Mouse (Mus musculus) forebrain, embryonic 12.5 days (tissue): Measurements from ENCODE around the gene Fam19a2. TPM values are rescaled to one million over a fixed set of nuclear protein-coding genes. Genes with fewer than 3 reads are reported as not detected.

ENCODE experiments used
- ATAC-seq: fragments of 200-750 bp; cut with Nextera tagmentation; 2 replicates; pipeline ENCODE4 v1.8.0; 2017; ENCODE audit warnings: moderate TSS enrichment; ENCODE audit not compliant: low FRiP score
- H3K27ac ChIP-seq: fragments of 300-500 bp; sonication (generic); 2 replicates; pipeline ENCODE4 v1.5.1; 2016; ENCODE audit warnings: mild to moderate bottlenecking
- H3K27me3 ChIP-seq: fragments of 300-500 bp; sonication (generic); 2 replicates; pipeline ENCODE4 v1.6.1; 2016; ENCODE audit warnings: mild to moderate bottlenecking
- H3K36me3 ChIP-seq: fragments of 300-500 bp; sonication (generic); replicated peaks from 2 replicates; pipeline ENCODE4 v1.6.1; 2016; ENCODE audit warnings: mild to moderate bottlenecking
- H3K4me1 ChIP-seq: fragments of 300-500 bp; sonication (generic); 2 replicates; pipeline ENCODE4 v1.6.1; 2016
- H3K4me2 ChIP-seq: fragments of 300-500 bp; sonication (generic); 2 replicates; pipeline ENCODE4 v1.6.1; 2016; ENCODE audit warnings: mild to moderate bottlenecking, moderate library complexity
- H3K4me3 ChIP-seq: fragments of 300-500 bp; sonication (generic); replicated peaks from 2 replicates; pipeline ENCODE4 v1.5.1; 2016; ENCODE audit warnings: mild to moderate bottlenecking
- H3K9ac ChIP-seq: fragments of 300-500 bp; sonication (generic); 2 replicates; pipeline ENCODE4 v1.6.1; 2016; ENCODE audit warnings: mild to moderate bottlenecking
- H3K9me3 ChIP-seq: fragments of 300-500 bp; sonication (generic); 2 replicates; pipeline ENCODE4 v1.6.1; 2016
- WGBS: fragments of 180-500 bp; shearing (Covaris S2); methylation state at CpG from one replicate; pipeline ENCODE4 v1.1.7; 2016; 5-methylcytosine and 5-hydroxymethylcytosine counted together
- polyA plus RNA-seq: library from polyadenylated mRNA; unstranded; fragments of >200 nt; fragmentation: Nextera tagmentation; extraction: Ambion mirVana; gene quantifications from 2 replicates; pipeline ENCODE4 v1.2.1, GENCODE M21; 2016

Fam19a2 gene
- polyA plus RNA-seq, 1 experiment from 2014 or later = 10.2 TPM

GRCm38 (mm10) chr10:123595043-123595442, 331.2 kb downstream of the Fam19a2 start:
- no peak overlapping the region for H3K27ac ChIP-seq

GRCm38 (mm10) chr10:123597059-123597458, 333.3 kb downstream of the Fam19a2 start:
- H3K36me3 ChIP-seq = no peaks in the 10 kb centered on the region
- no peaks in the 10 kb centered on the region for H3K4me1 ChIP-seq
- peak; percentile 49; the same call in 1 of the 2 replicates for ATAC-seq
- H3K27ac ChIP-seq = no peak overlapping the region
- no peaks in the 10 kb centered on the region for H3K9me3 ChIP-seq
- no peaks in the 10 kb centered on the region for H3K27me3 ChIP-seq
- no peak overlapping the region for H3K4me3 ChIP-seq
- H3K9ac ChIP-seq = no peak overlapping the region
- 52% methylated on average over 3 of the region's 3 CpGs for WGBS
- H3K4me2 ChIP-seq = no peak overlapping the region

More at GRCm38 (mm10) chr10:123595043-123595442, 331.2 kb downstream of the Fam19a2 start:
- no peak overlapping the region for H3K4me3 ChIP-seq
- H3K9ac ChIP-seq = no peak overlapping the region
- no peaks in the 10 kb centered on the region for H3K9me3 ChIP-seq
- H3K4me2 ChIP-seq = no peak overlapping the region
- no peak for ATAC-seq
- no peaks in the 10 kb centered on the region for H3K36me3 ChIP-seq
- no peaks in the 10 kb centered on the region for H3K27me3 ChIP-seq
- no peaks in the 10 kb centered on the region for H3K4me1 ChIP-seq

- Histone ChIP-seq H3K4me3 (no peak overlapping the region), H3K27me3 (no peaks in the 10 kb centered on the region), H3K4me2 (no peak overlapping the region), H3K9ac (no peak overlapping the region), H3K9me3 (no peaks in the 10 kb centered on the region), H3K27ac (no peak overlapping the region), H3K4me1 (no peaks in the 10 kb centered on the region), H3K36me3 (no peaks in the 10 kb centered on the region)
- ATAC-seq = no peak
- WGBS = 13% methylated on average over 2 of the region's 2 CpGs
Observed at GRCm38 (mm10) chr10:123605671-123606070, 341.9 kb downstream of the Fam19a2 start.

GRCm38 (mm10) chr10:123626691-123627090, 362.9 kb downstream of the Fam19a2 start:
- Histone ChIP-seq H3K36me3 (no peaks in the 10 kb centered on the region), H3K27ac (no peak overlapping the region), H3K9ac (no peak overlapping the region), H3K4me3 (no peak overlapping the region), H3K9me3 (no peaks in the 10 kb centered on the region), H3K4me2 (no peak overlapping the region), H3K27me3 (no peaks in the 10 kb centered on the region), H3K4me1 (no peaks in the 10 kb centered on the region)
- 93% methylated on average over 2 of the region's 2 CpGs for WGBS
- no peak for ATAC-seq

GRCm38 (mm10) chr10:123629248-123629744, 365.5 kb downstream of the Fam19a2 start:
- Histone ChIP-seq H3K9ac (no peak overlapping the region), H3K4me1 (no peaks in the 10 kb centered on the region), H3K4me2 (no peak overlapping the region), H3K4me3 (no peak overlapping the region), H3K36me3 (no peaks in the 10 kb centered on the region), H3K27me3 (no peaks in the 10 kb centered on the region), H3K9me3 (no peaks in the 10 kb centered on the region), H3K27ac (no peak overlapping the region)
- ATAC-seq = peak; percentile 57; the same call in 1 of the 2 replicates
- WGBS = 67% methylated on average over 5 of the region's 5 CpGs

- Histone ChIP-seq H3K27me3 (no peaks in the 10 kb centered on the region), H3K4me3 (no peak overlapping the region), H3K27ac (no peak overlapping the region), H3K9me3 (no peaks in the 10 kb centered on the region), H3K4me1 (no peaks in the 10 kb centered on the region), H3K4me2 (no peak overlapping the region), H3K9ac (no peak overlapping the region), H3K36me3 (no peaks in the 10 kb centered on the region)
- 82% methylated on average over 5 of the region's 5 CpGs for WGBS
- no peak for ATAC-seq
Observed at GRCm38 (mm10) chr10:123632029-123632428, 368.2 kb downstream of the Fam19a2 start.

- Histone ChIP-seq H3K4me3 (no peak overlapping the region), H3K36me3 (no peaks in the 10 kb centered on the region), H3K9me3 (no peaks in the 10 kb centered on the region), H3K4me2 (no peak overlapping the region), H3K27ac (no peak overlapping the region), H3K9ac (no peak overlapping the region), H3K4me1 (no peaks in the 10 kb centered on the region), H3K27me3 (no peaks in the 10 kb centered on the region)
- WGBS = 51% methylated on average over 5 of the region's 5 CpGs
- peak; percentile 63; the same call in 1 of the 2 replicates for ATAC-seq
Observed at GRCm38 (mm10) chr10:123636655-123637054, 372.9 kb downstream of the Fam19a2 start.

GRCm38 (mm10) chr10:123637496-123637895, 373.7 kb downstream of the Fam19a2 start:
- no peak overlapping the region for H3K27ac ChIP-seq
- no peak overlapping the region for H3K9ac ChIP-seq
- no peak overlapping the region for H3K4me3 ChIP-seq
- no peak overlapping the region for H3K4me2 ChIP-seq
- no peaks in the 10 kb centered on the region for H3K27me3 ChIP-seq
- H3K36me3 ChIP-seq = no peaks in the 10 kb centered on the region
- H3K4me1 ChIP-seq = no peaks in the 10 kb centered on the region
- no peak for ATAC-seq
- no peaks in the 10 kb centered on the region for H3K9me3 ChIP-seq

- Histone ChIP-seq H3K9me3 (no peaks in the 10 kb centered on the region), H3K36me3 (no peaks in the 10 kb centered on the region), H3K9ac (no peak overlapping the region), H3K27ac (no peak overlapping the region), H3K4me2 (no peak overlapping the region), H3K4me3 (no peak overlapping the region), H3K4me1 (no peaks in the 10 kb centered on the region), H3K27me3 (no peaks in the 10 kb centered on the region)
- ATAC-seq = no peak
- 89% methylated on average over 4 of the region's 4 CpGs for WGBS
Observed at GRCm38 (mm10) chr10:123645568-123645967, 381.8 kb downstream of the Fam19a2 start.

GRCm38 (mm10) chr10:123671208-123671607, 407.4 kb downstream of the Fam19a2 start:
- Histone ChIP-seq H3K27ac (no peak overlapping the region), H3K4me2 (no peak overlapping the region)
- ATAC-seq = no peak

GRCm38 (mm10) chr10:123678284-123678864, 414.6 kb downstream of the Fam19a2 start:
- Histone ChIP-seq H3K4me3 (no peak overlapping the region), H3K27ac (0 out of 2 replicates have a peak overlapping the region, but pooled peaks have one; percentile 8), H3K27me3 (no peaks in the 10 kb centered on the region), H3K9ac (no peak overlapping the region), H3K4me2 (peak overlapping the region; percentile 29), H3K36me3 (no peaks in the 10 kb centered on the region), H3K4me1 (peaks cover 9% of the 10 kb centered on the region), H3K9me3 (no peaks in the 10 kb centered on the region)
- 5% methylated on average over 7 of the region's 7 CpGs for WGBS
- peak; percentile 74 for ATAC-seq

More at GRCm38 (mm10) chr10:123671208-123671607, 407.4 kb downstream of the Fam19a2 start:
- Histone ChIP-seq H3K4me1 (no peaks in the 10 kb centered on the region), H3K4me3 (no peak overlapping the region), H3K9ac (no peak overlapping the region), H3K27me3 (no peaks in the 10 kb centered on the region), H3K9me3 (no peaks in the 10 kb centered on the region), H3K36me3 (no peaks in the 10 kb centered on the region)

GRCm38 (mm10) chr10:123682718-123683255, 419.0 kb downstream of the Fam19a2 start:
- 68% methylated on average over 9 of the region's 9 CpGs for WGBS
- Histone ChIP-seq H3K36me3 (no peaks in the 10 kb centered on the region), H3K4me3 (no peak overlapping the region), H3K4me2 (no peak overlapping the region), H3K4me1 (peaks cover 9% of the 10 kb centered on the region), H3K9ac (no peak overlapping the region), H3K9me3 (no peaks in the 10 kb centered on the region), H3K27me3 (no peaks in the 10 kb centered on the region), H3K27ac (no peak overlapping the region)
- ATAC-seq = no peak
